Mouse (Mus musculus): ENCODE data around the gene Krtap13. TPM values are rescaled to one million over a fixed set of nuclear protein-coding genes. Genes with fewer than 3 reads are reported as not detected.

Krtap13 gene
- total RNA-seq, 2 experiments from 2014 or later, result not detected

GRCm38 (mm10) chr16:88707496-88708012 lies 43.9 kb downstream of the Krtap13 start, which contains the start of gene 2310061N02Rik:
TSS of gene 2310061N02Rik (minus strand) at chr16:88707962.
- TF ChIP-seq CTCF (IDR thresholded peaks at IDR 0.05), result no peak
- Histone ChIP-seq H3K4me3 (no peak within 1 kb of the TSS), H3K27ac (no peak within 1 kb of the TSS)
- intact Hi-C loops (cut with DNase I), result no loop called here
- no peak for DNase-seq (ENCODE audit: extremely low spot score in 1 of 2, low spot score in 2 of 2)

- H3K27ac ChIP-seq, result no peak overlapping the region
- DNase-seq (ENCODE audit: extremely low spot score in 1 of 2, low spot score in 2 of 2), result no peak
- intact Hi-C loops (cut with DNase I), result no loop called here
- no peak for TF ChIP-seq CTCF (IDR thresholded peaks at IDR 0.05)
- H3K4me3 ChIP-seq, result no peak overlapping the region
Measured at GRCm38 (mm10) chr16:88701072-88701864, 50.2 kb downstream of the Krtap13 start.

Other genes starting within 250 kb of the Krtap13 start
- not detected for gene Cldn17, start 244.7 kb downstream of the Krtap13 start, total RNA-seq (2021)
- gene Cldn8, start 188.5 kb downstream of the Krtap13 start, total RNA-seq (2021), result not detected
- gene Krtap24-1, start 139.4 kb downstream of the Krtap13 start, total RNA-seq (2021), result not detected
- gene 2310079G19Rik, start 124.0 kb downstream of the Krtap13 start, total RNA-seq (2021), result not detected
- not detected for gene Krtap26-1, start 103.8 kb downstream of the Krtap13 start, total RNA-seq (2021)
- gene Krtap27-1, start 80.0 kb downstream of the Krtap13 start, total RNA-seq (2021), result not detected
- not detected for gene 2310061N02Rik, start 43.7 kb downstream of the Krtap13 start, total RNA-seq (2021)
- gene Krtap13-1, start 22.8 kb downstream of the Krtap13 start, total RNA-seq (2021), result not detected
- gene 2310034C09Rik, start 7.2 kb upstream of the Krtap13 start, total RNA-seq (2021), result not detected
- not detected for gene 2310057N15Rik, start 22.6 kb upstream of the Krtap13 start, total RNA-seq (2021)
- not detected for gene Gm5965, start 26.3 kb upstream of the Krtap13 start, total RNA-seq (2021)
- not detected for gene Gm20741, start 60.6 kb upstream of the Krtap13 start, total RNA-seq (2021)
- gene Krtap15, start 68.6 kb upstream of the Krtap13 start, total RNA-seq (2021), result not detected
- gene Krtap14, start 74.5 kb upstream of the Krtap13 start, total RNA-seq (2021), result not detected
- not detected for gene Krtap19-1, start 117.8 kb upstream of the Krtap13 start, total RNA-seq (2021)
- not detected for gene Krtap19-2, start 122.6 kb upstream of the Krtap13 start, total RNA-seq (2021)
- not detected for gene Krtap19-3, start 126.4 kb upstream of the Krtap13 start, total RNA-seq (2021)
- not detected for gene Krtap19-4, start 133.5 kb upstream of the Krtap13 start, total RNA-seq (2021)
- gene Krtap19-5, start 144.8 kb upstream of the Krtap13 start, total RNA-seq (2021), result not detected
- not detected for gene Krtap19-9b, start 180.6 kb upstream of the Krtap13 start, total RNA-seq (2021)
- not detected for gene Krtap16-3, start 211.2 kb upstream of the Krtap13 start, total RNA-seq (2021)

Data from left cerebral cortex, adult 2 months (tissue).